Comparison of ENCODE assay signal across 9 mouse cellular contexts in the genomic region with DNA sequence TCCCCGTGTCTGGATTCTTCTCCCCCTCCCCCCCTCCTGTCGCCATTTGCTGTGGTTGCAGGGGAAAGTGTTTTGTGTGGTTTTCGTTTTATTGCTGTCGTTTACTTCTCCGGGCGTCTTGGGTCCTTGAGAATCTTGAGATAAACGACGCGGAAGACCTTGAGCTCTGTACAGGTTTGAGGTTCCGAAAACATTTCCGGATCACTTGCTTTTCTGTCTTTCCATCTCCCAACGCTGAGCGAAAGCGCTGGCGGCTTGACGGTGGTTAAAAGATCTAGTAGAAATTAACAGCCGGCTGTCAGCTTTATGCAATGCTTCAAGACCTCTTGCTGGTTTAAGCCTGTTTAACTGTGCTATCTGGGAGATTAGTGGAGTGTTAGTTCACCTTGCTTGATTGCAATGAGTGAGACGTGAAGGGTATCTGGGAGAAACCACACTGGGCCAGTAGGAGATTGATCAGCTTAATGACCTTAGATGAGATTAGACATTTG. TPM values are rescaled to one million over a fixed set of nuclear protein-coding genes. Genes with fewer than 3 reads are reported as not detected.
DNase-seq lines count a peak whose midpoint lies in the region; ATAC-seq lines count a peak whose summit lies in the region.
"Had no signal": no experiment of that assay in that cellular context is flagged by ENCODE, and none has a peak within 500 bp of the region (broad histone marks: within the 10 kb centered on the region; RNA-seq: fewer than 3 reads in every experiment).

No protein-coding gene starts in this region.

- no peak for ATAC-seq in forebrain, embryonic 14.5 days
- ATAC-seq in kidney, embryonic 15.5 days (replicated peaks; ENCODE audit: low FRiP score) = no peak
- ATAC-seq in stomach, embryonic 15.5 days (ENCODE audit: insufficient read depth, low FRiP score, low read depth) = no peak

- peaks cover 16% of the 10 kb centered on the region for H3K36me3 ChIP-seq in forebrain, embryonic 14.5 days (ENCODE audit: control insufficient read depth, insufficient read depth, low read length)
- peaks cover 15% of the 10 kb centered on the region for H3K36me3 ChIP-seq in kidney, embryonic 15.5 days
- no peaks in the 10 kb centered on the region for H3K36me3 ChIP-seq in stomach, embryonic 15.5 days

- H3K27ac ChIP-seq in forebrain, embryonic 14.5 days (ENCODE audit: low read depth, low read length) = peak overlapping the region; percentile 84
- peak overlapping the region; percentile 91 for H3K27ac ChIP-seq in kidney, embryonic 15.5 days
- H3K27ac ChIP-seq in stomach, embryonic 15.5 days = peak overlapping the region; percentile 88

- H3K4me1 ChIP-seq in forebrain, embryonic 14.5 days (ENCODE audit: control insufficient read depth, insufficient read depth, low read length) = peaks cover 14% of the 10 kb centered on the region
- peaks cover 40% of the 10 kb centered on the region for H3K4me1 ChIP-seq in kidney, embryonic 15.5 days
- H3K4me1 ChIP-seq in stomach, embryonic 15.5 days = no peaks in the 10 kb centered on the region

- no peaks in the 10 kb centered on the region for H3K9me3 ChIP-seq in forebrain, embryonic 14.5 days (replicated peaks; ENCODE audit: control insufficient read depth, low read length)
- no peaks in the 10 kb centered on the region for H3K9me3 ChIP-seq in kidney, embryonic 15.5 days (replicated peaks)
- H3K9me3 ChIP-seq in stomach, embryonic 15.5 days = no peaks in the 10 kb centered on the region

- no peaks in the 10 kb centered on the region for H3K27me3 ChIP-seq in forebrain, embryonic 14.5 days (replicated peaks; ENCODE audit: control insufficient read depth, insufficient read depth, low read length)
- H3K27me3 ChIP-seq in kidney, embryonic 15.5 days = no peaks in the 10 kb centered on the region
- H3K27me3 ChIP-seq in stomach, embryonic 15.5 days (replicated peaks) = no peaks in the 10 kb centered on the region

- H3K4me2 ChIP-seq in forebrain, embryonic 14.5 days (ENCODE audit: low read length) = peak overlapping the region; percentile 53
- H3K4me2 ChIP-seq in kidney, embryonic 15.5 days = peak overlapping the region; percentile 73
- peak overlapping the region; percentile 69 for H3K4me2 ChIP-seq in stomach, embryonic 15.5 days

- DNase-seq in right cerebral cortex, adult 2 months (ENCODE audit: low spot score in 2 of 2) = peak; percentile 21 to 33
- DNase-seq in right cerebral cortex, postnatal 25 days = no peak
- DNase-seq in adrenal gland, postnatal 10 days = peak; percentile 47
- DNase-seq in forebrain, embryonic 14.5 days (ENCODE audit: low spot score) = peak; percentile 44
- DNase-seq in lung, postnatal 10 days = peak; percentile 26
- DNase-seq in urinary bladder, adult 2 months (ENCODE audit: low spot score) = no peak

- WGBS in forebrain, embryonic 14.5 days = 0% methylated on average over 18 of the region's 18 CpGs
- WGBS in kidney, embryonic 15.5 days = under 1% methylated on average over 18 of the region's 18 CpGs
- 0% methylated on average over 18 of the region's 18 CpGs for WGBS in stomach, embryonic 15.5 days

- H3K4me3 ChIP-seq in forebrain, embryonic 14.5 days (ENCODE audit: low read depth, low read length) = peak overlapping the region; percentile 87
- peak overlapping the region; percentile 98 for H3K4me3 ChIP-seq in kidney, embryonic 15.5 days (replicated peaks)
- H3K4me3 ChIP-seq in stomach, embryonic 15.5 days (replicated peaks) = peak overlapping the region; percentile 100

- peak overlapping the region; percentile 98 for H3K9ac ChIP-seq in forebrain, embryonic 14.5 days (ENCODE audit: low read length)
- peak overlapping the region; percentile 100 for H3K9ac ChIP-seq in kidney, embryonic 15.5 days
- H3K9ac ChIP-seq in stomach, embryonic 15.5 days = peak overlapping the region; percentile 100

RNA-seq across cellular contexts. Expression of a gene that starts 0.6 kb away (rescaled TPM):
- 10 to 100 TPM; 29.2 to 33.8 TPM for total RNA-seq in adrenal gland, postnatal 10 days (2021)
- 32.6 and 36.6 TPM in 2 replicates for polyA plus RNA-seq in forebrain, embryonic 14.5 days (2014; fragmentation: Nextera tagmentation; extraction: Ambion mirVana)
- 22.9 and 23.5 TPM in 2 replicates for polyA plus RNA-seq in kidney, embryonic 15.5 days (2015; fragmentation: Nextera tagmentation; extraction: Ambion mirVana)
- 13.6 and 14.8 TPM in 2 replicates for polyA plus RNA-seq in stomach, embryonic 15.5 days (2015; fragmentation: Nextera tagmentation; extraction: Ambion mirVana)
- polyA plus RNA-seq in urinary bladder, adult 2 months (2012; rRNA removed) = 10.2 and 13.2 TPM in 2 replicates

RNA-seq across cellular contexts. Expression of a gene that starts 31.2 kb away (rescaled TPM):
- 10 to 100 TPM; 17.3 to 19.4 TPM for total RNA-seq in adrenal gland, postnatal 10 days (2021)
- 137 and 147 TPM in 2 replicates for polyA plus RNA-seq in forebrain, embryonic 14.5 days (2014; fragmentation: Nextera tagmentation; extraction: Ambion mirVana)
- 61.4 and 64.6 TPM in 2 replicates for polyA plus RNA-seq in kidney, embryonic 15.5 days (2015; fragmentation: Nextera tagmentation; extraction: Ambion mirVana)
- polyA plus RNA-seq in stomach, embryonic 15.5 days (2015; fragmentation: Nextera tagmentation; extraction: Ambion mirVana) = 46.2 and 48.7 TPM in 2 replicates
- polyA plus RNA-seq in urinary bladder, adult 2 months (2012; rRNA removed) = 21.6 and 24.9 TPM in 2 replicates

RNA-seq across cellular contexts. Expression of a gene that starts 32.5 kb away (rescaled TPM):
- not detected for total RNA-seq in adrenal gland, postnatal 10 days (2021)
- not detected in 2 replicates for polyA plus RNA-seq in forebrain, embryonic 14.5 days (2014; fragmentation: Nextera tagmentation; extraction: Ambion mirVana)
- polyA plus RNA-seq in kidney, embryonic 15.5 days (2015; fragmentation: Nextera tagmentation; extraction: Ambion mirVana) = not detected in 2 replicates
- not detected in 2 replicates for polyA plus RNA-seq in stomach, embryonic 15.5 days (2015; fragmentation: Nextera tagmentation; extraction: Ambion mirVana)
- not detected in 2 replicates for polyA plus RNA-seq in urinary bladder, adult 2 months (2012; rRNA removed)
- total RNA-seq: heart, adult 18-20 months had no signal

Comparison
In these comparisons a context has a peak if more than half of its experiments do, and no peak if none do; other contexts are left out.
1. DNase-seq: peak in right cerebral cortex, adult 2 months (2 of 2), adrenal gland, postnatal 10 days (single experiment), forebrain, embryonic 14.5 days (single experiment) and lung, postnatal 10 days (single experiment); none in right cerebral cortex, postnatal 25 days (single experiment) and urinary bladder, adult 2 months (single experiment).
2. Peak in every context shown above with its lines, with median percentiles within 50 percentile points of each other: H3K27ac ChIP-seq, H3K4me2 ChIP-seq, H3K4me3 ChIP-seq and H3K9ac ChIP-seq.